Mouse (Mus musculus): ENCODE data around the gene Atp12a. TPM values are rescaled to one million over a fixed set of nuclear protein-coding genes. Genes with fewer than 3 reads are reported as not detected.

The Atp12a gene
- polyA plus RNA-seq, 1 experiment from 2014 or later, result not detected

DNA sequence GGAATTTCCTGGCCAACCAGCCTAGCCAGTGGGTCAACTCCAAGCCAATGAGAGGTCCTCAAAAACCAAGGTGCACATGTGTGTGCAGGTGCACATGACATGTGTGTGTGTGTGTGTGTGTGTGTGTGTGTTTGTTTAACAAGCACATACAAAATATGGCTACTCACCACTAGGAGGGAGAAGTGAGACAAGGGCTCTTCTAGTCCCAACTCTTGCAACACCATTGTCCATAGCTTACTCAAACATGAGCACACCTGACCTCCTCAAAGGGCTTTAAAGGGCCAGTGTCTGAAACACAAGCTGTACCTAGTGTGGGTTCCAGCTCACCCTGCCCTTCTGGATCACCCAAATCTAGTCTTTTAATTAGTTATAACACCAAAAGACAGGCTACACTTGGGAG lies 12.9 kb downstream of the Atp12a start:
- no peak overlapping the region for H3K27ac ChIP-seq (replicated peaks in 1 of 2; ENCODE audit: control insufficient read depth in 1 of 2, insufficient read depth in 1 of 2, low read depth in 2 of 2, low read length in 2 of 2)
- H3K36me3 ChIP-seq (ENCODE audit: control insufficient read depth, insufficient read depth, low read length), result no peaks in the 10 kb centered on the region
- no peak overlapping the region for H3K4me3 ChIP-seq (ENCODE audit: control insufficient read depth in 1 of 2, insufficient read depth in 1 of 2, low read depth in 1 of 2, low read length in 2 of 2)
- no peak overlapping the region for H3K9ac ChIP-seq (ENCODE audit: low read length)
- no peaks in the 10 kb centered on the region; the same call in 1 of the 2 replicates for H3K27me3 ChIP-seq (ENCODE audit: control insufficient read depth, insufficient read depth, low read length)
- no peak overlapping the region for H3K4me2 ChIP-seq (ENCODE audit: low read length)
- no peaks in the 10 kb centered on the region for H3K9me3 ChIP-seq (ENCODE audit: control insufficient read depth, low read length)
- H3K4me1 ChIP-seq (ENCODE audit: control insufficient read depth in 2 of 2, insufficient read depth in 2 of 2, low read length in 2 of 2), result peaks cover 0 to 3% of the 10 kb centered on the region in 2 experiments; a peak in 1 of 4 replicates
- ATAC-seq (ENCODE audit: insufficient number of reproducible peaks, insufficient read depth, low FRiP score, low read depth), result no peak

DNA sequence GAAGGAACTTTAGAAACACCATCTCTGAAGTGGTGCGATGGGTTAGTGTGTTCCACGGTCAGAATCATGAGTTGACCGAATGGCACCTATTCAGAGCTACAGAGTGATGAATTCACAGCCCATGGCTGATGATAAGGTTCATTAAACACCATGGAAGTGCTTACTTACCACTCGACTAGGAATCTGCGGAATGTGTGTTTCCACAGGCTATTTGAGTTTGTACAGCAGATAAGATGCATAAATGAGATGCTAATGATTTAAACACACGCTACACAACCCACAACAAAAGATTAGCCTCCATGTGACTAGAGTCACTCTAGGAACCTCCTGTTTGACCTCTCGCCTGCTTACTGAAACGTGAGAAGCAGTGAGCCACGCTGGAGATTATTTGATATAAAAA lies 14.5 kb downstream of the Atp12a start:
- Histone ChIP-seq H3K9me3 (ENCODE audit: control insufficient read depth, low read length) (no peaks in the 10 kb centered on the region), H3K27ac (replicated peaks in 1 of 2; ENCODE audit: control insufficient read depth in 1 of 2, insufficient read depth in 1 of 2, low read depth in 2 of 2, low read length in 2 of 2) (no peak overlapping the region), H3K4me2 (ENCODE audit: low read length) (no peak overlapping the region), H3K27me3 (ENCODE audit: control insufficient read depth, insufficient read depth, low read length) (no peaks in the 10 kb centered on the region), H3K9ac (ENCODE audit: low read length) (no peak overlapping the region), H3K4me1 (ENCODE audit: control insufficient read depth in 2 of 2, insufficient read depth in 2 of 2, low read length in 2 of 2) (peaks cover 0 to 3% of the 10 kb centered on the region in 2 experiments; a peak in 1 of 4 replicates), H3K4me3 (ENCODE audit: control insufficient read depth in 1 of 2, insufficient read depth in 1 of 2, low read depth in 1 of 2, low read length in 2 of 2) (no peak overlapping the region), H3K36me3 (ENCODE audit: control insufficient read depth, insufficient read depth, low read length) (no peaks in the 10 kb centered on the region)
- ATAC-seq (ENCODE audit: insufficient number of reproducible peaks, insufficient read depth, low FRiP score, low read depth), result no peak
- WGBS, result 36% methylated on average over 9 of the region's 9 CpGs

DNA sequence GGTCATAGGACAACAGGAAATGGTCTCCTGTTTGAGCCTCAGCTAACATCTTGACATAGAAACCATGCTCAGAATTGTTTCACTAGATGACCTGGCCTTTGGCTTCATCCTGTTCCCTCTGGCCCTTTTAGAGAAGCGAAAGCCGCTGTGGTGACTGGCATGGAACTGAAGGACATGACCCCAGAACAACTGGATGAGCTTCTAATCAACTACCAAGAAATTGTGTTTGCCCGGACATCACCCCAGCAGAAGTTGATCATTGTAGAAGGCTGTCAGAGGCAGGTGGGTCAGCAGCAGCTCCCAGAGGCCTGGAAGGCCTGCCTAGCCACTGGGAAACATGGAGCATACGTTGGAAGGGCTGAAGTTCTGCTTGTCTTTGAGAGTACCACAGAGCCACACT lies 17.5 kb downstream of the Atp12a start:
- Histone ChIP-seq H3K27me3 (ENCODE audit: control insufficient read depth, insufficient read depth, low read length) (no peaks in the 10 kb centered on the region), H3K9me3 (ENCODE audit: control insufficient read depth, low read length) (no peaks in the 10 kb centered on the region), H3K27ac (replicated peaks in 1 of 2; ENCODE audit: control insufficient read depth in 1 of 2, insufficient read depth in 1 of 2, low read depth in 2 of 2, low read length in 2 of 2) (no peak overlapping the region), H3K36me3 (ENCODE audit: control insufficient read depth, insufficient read depth, low read length) (no peaks in the 10 kb centered on the region), H3K9ac (ENCODE audit: low read length) (no peak overlapping the region), H3K4me3 (ENCODE audit: control insufficient read depth in 1 of 2, insufficient read depth in 1 of 2, low read depth in 1 of 2, low read length in 2 of 2) (no peak overlapping the region), H3K4me1 (ENCODE audit: control insufficient read depth in 2 of 2, insufficient read depth in 2 of 2, low read length in 2 of 2) (peaks cover 0 to 3% of the 10 kb centered on the region in 2 experiments; a peak in 1 of 4 replicates), H3K4me2 (ENCODE audit: low read length) (no peak overlapping the region)
- 79% methylated on average over 4 of the region's 4 CpGs for WGBS
- ATAC-seq (ENCODE audit: insufficient number of reproducible peaks, insufficient read depth, low FRiP score, low read depth), result no peak

DNA sequence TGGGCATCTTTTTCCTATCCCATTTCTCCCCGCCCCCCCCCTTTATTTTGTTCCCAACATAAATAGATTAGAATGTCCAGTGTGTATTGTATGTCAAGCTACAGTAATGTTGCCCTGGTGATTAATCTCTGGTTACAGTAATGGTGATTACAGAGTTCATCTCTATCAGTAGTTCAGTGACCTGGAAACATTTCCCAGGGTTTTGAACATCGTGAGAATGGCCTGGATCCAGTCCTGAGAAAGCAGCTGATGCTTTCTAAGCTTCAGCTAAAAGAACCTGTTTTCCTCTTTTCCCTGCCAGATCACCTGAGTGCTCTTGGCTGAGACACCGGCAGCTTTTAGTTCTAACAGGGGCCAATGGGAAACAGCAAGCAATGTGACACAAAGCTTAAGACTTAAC lies 25.4 kb downstream of the Atp12a start:
- Histone ChIP-seq H3K9ac (ENCODE audit: low read length) (no peak overlapping the region), H3K4me3 (ENCODE audit: control insufficient read depth in 1 of 2, insufficient read depth in 1 of 2, low read depth in 1 of 2, low read length in 2 of 2) (no peak overlapping the region), H3K27ac (replicated peaks in 1 of 2; ENCODE audit: control insufficient read depth in 1 of 2, insufficient read depth in 1 of 2, low read depth in 2 of 2, low read length in 2 of 2) (no peak overlapping the region), H3K9me3 (ENCODE audit: control insufficient read depth, low read length) (no peaks in the 10 kb centered on the region), H3K27me3 (ENCODE audit: control insufficient read depth, insufficient read depth, low read length) (no peaks in the 10 kb centered on the region), H3K4me2 (ENCODE audit: low read length) (no peak overlapping the region), H3K36me3 (ENCODE audit: control insufficient read depth, insufficient read depth, low read length) (no peaks in the 10 kb centered on the region), H3K4me1 (ENCODE audit: control insufficient read depth in 2 of 2, insufficient read depth in 2 of 2, low read length in 2 of 2) (peaks cover 5 to 6% of the 10 kb centered on the region in 2 experiments)
- ATAC-seq (ENCODE audit: insufficient number of reproducible peaks, insufficient read depth, low FRiP score, low read depth), result no peak
- WGBS, result 49% methylated on average over 3 of the region's 3 CpGs

DNA sequence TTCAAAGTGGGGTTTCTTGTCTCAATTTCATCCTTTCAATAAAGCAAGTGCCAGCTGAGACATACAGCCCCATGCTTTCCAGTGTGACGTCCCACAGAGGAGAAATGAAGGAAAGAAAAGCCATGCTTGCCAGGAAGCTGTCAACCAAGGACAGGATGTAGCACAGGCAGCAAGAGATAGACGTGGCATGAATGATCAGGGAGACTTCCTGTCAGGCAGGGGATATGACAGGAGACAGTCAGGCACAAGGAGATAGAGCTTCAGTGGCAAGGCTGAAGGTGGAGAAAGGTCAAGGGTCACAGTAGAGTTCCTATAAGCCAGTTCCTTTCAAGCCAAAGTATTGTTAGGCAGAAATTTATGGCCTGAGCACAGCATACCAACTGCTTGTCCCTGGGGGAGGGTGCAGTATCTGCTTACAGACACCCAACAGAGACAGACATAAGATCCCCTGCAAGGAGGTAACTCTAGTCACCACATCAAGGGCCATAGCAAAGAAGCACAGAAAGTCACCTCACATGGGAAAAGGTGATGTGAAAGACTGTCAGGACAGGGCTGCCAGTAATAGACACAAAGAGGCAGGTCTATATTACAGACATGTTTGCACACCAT lies 28.9 kb downstream of the Atp12a start:
- no peak overlapping the region for H3K4me2 ChIP-seq (ENCODE audit: low read length)
- no peak overlapping the region for H3K4me3 ChIP-seq (ENCODE audit: control insufficient read depth in 1 of 2, insufficient read depth in 1 of 2, low read depth in 1 of 2, low read length in 2 of 2)
- ATAC-seq (ENCODE audit: insufficient number of reproducible peaks, insufficient read depth, low FRiP score, low read depth), result no peak
- 7% methylated on average over 2 of the region's 2 CpGs for WGBS
- H3K36me3 ChIP-seq (ENCODE audit: control insufficient read depth, insufficient read depth, low read length), result no peaks in the 10 kb centered on the region
- peaks cover 5 to 6% of the 10 kb centered on the region in 2 experiments for H3K4me1 ChIP-seq (ENCODE audit: control insufficient read depth in 2 of 2, insufficient read depth in 2 of 2, low read length in 2 of 2)
- H3K27ac ChIP-seq (replicated peaks in 1 of 2; ENCODE audit: control insufficient read depth in 1 of 2, insufficient read depth in 1 of 2, low read depth in 2 of 2, low read length in 2 of 2), result 0 out of 4 replicates have a peak overlapping the region, but pooled peaks of 1 of the 2 experiments have one; percentile 9
- H3K9me3 ChIP-seq (ENCODE audit: control insufficient read depth, low read length), result no peaks in the 10 kb centered on the region
- H3K27me3 ChIP-seq (ENCODE audit: control insufficient read depth, insufficient read depth, low read length), result no peaks in the 10 kb centered on the region
- H3K9ac ChIP-seq (ENCODE audit: low read length), result no peak overlapping the region

DNA sequence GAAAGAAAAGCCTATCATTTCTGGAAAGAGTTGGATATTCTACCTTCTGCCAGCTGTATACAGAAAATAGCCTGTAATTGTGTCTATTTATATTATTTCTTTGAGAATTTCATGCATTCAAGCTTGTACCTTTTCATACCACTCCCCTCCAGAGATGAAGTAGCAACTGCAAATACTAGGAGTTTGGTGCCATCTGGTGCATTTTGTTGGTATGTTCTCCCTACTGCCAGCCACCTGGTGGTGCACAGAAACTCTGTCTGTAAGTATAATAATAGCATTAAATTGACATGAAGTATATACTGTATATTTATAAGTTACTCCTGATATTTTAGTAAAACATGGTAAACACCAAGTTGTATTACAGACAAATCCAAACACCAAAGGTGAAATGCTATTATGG lies 33.1 kb downstream of the Atp12a start:
- Histone ChIP-seq H3K36me3 (ENCODE audit: control insufficient read depth, insufficient read depth, low read length) (no peaks in the 10 kb centered on the region), H3K4me1 (ENCODE audit: control insufficient read depth in 2 of 2, insufficient read depth in 2 of 2, low read length in 2 of 2) (peaks cover 5 to 6% of the 10 kb centered on the region in 2 experiments), H3K9ac (ENCODE audit: low read length) (no peak overlapping the region), H3K4me3 (ENCODE audit: control insufficient read depth in 1 of 2, insufficient read depth in 1 of 2, low read depth in 1 of 2, low read length in 2 of 2) (no peak overlapping the region), H3K27me3 (ENCODE audit: control insufficient read depth, insufficient read depth, low read length) (no peaks in the 10 kb centered on the region), H3K9me3 (ENCODE audit: control insufficient read depth, low read length) (no peaks in the 10 kb centered on the region), H3K4me2 (ENCODE audit: low read length) (no peak overlapping the region), H3K27ac (replicated peaks in 1 of 2; ENCODE audit: control insufficient read depth in 1 of 2, insufficient read depth in 1 of 2, low read depth in 2 of 2, low read length in 2 of 2) (no peak overlapping the region)
- ATAC-seq (ENCODE audit: insufficient number of reproducible peaks, insufficient read depth, low FRiP score, low read depth), result no peak

DNA sequence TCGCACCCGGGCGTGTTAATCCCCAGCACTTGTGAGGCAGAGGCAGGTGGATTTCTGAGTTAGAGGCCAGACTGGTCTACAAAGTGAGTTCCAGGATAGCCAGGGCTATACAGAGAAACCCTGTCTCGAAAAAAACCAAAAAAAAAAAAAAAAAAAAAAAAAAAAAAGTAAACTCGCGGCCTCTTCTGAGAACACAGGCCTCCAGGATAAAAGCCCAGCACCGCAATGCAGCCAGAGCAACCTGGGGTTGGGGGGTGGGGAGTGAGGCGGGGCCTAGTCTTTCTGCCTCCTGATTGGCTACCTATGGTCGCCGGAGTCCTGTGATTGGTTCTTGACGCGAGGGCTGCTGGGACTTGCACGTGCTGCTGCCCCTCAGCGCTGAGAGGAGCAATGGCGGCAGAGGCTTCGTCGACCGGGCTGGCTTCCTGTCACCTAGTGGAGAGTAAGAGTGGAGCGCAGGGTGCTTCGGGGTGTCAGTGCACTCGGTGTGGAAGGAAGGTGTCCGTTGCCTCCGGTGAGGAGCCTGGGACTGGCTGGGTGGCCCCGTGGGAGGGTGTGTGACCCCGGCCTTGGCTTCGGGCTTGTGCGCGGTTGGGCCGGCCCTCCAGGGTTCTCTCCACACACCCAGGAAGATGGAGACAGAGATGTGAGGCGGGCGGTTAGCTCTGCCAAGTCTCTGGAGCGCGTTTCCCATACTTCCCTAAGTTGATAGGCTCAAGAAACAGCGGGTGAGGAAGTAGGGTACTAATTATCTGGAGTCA lies 37.6 kb downstream of the Atp12a start, which contains the start of gene Rnf17:
TSS of gene Rnf17 (plus strand) at position 271 of the 761 bp plus-strand sequence.
- H3K9ac ChIP-seq (ENCODE audit: low read length), result no peak within 1 kb of the TSS
- no peak for ATAC-seq (ENCODE audit: insufficient number of reproducible peaks, insufficient read depth, low FRiP score, low read depth)
- H3K4me1 ChIP-seq (ENCODE audit: control insufficient read depth in 2 of 2, insufficient read depth in 2 of 2, low read length in 2 of 2), result no peaks in the 10 kb centered on the region
- H3K4me2 ChIP-seq (ENCODE audit: low read length), result peak within 1 kb of the TSS; percentile 46; the same call in 1 of the 2 replicates
- no peaks in the 10 kb centered on the region for H3K27me3 ChIP-seq (ENCODE audit: control insufficient read depth, insufficient read depth, low read length)
- no peaks in the 10 kb centered on the region for H3K36me3 ChIP-seq (ENCODE audit: control insufficient read depth, insufficient read depth, low read length)
- H3K27ac ChIP-seq (replicated peaks in 1 of 2; ENCODE audit: control insufficient read depth in 1 of 2, insufficient read depth in 1 of 2, low read depth in 2 of 2, low read length in 2 of 2), result no peak within 1 kb of the TSS
- 59% methylated on average over 33 of the region's 34 CpGs for WGBS
- no peaks in the 10 kb centered on the region for H3K9me3 ChIP-seq (ENCODE audit: control insufficient read depth, low read length)
- H3K4me3 ChIP-seq (ENCODE audit: control insufficient read depth in 1 of 2, insufficient read depth in 1 of 2, low read depth in 1 of 2, low read length in 2 of 2), result peak within 1 kb of the TSS; percentile 20 to 45

Data from heart, embryonic 14.5 days (tissue).